Mouse (Mus musculus) ES-Bruce4 (cell line): Measurements from ENCODE around the gene Ccdc24. TPM values are rescaled to one million over a fixed set of nuclear protein-coding genes. Genes with fewer than 3 reads are reported as not detected.

Experiments
- H3K27ac ChIP-seq: 2 replicates; pipeline ENCODE4 v1.5.1; 2012; ENCODE audit warnings: low read length, inconsistent platforms; ENCODE audit not compliant: insufficient read depth
- H3K27me3 ChIP-seq: 2 replicates; pipeline ENCODE4 v1.6.1; 2012; ENCODE audit warnings: mild to moderate bottlenecking, low read length, inconsistent platforms; ENCODE audit not compliant: control insufficient read depth, poor library complexity, insufficient read depth, severe bottlenecking
- H3K36me3 ChIP-seq: 2 replicates; pipeline ENCODE4 v1.6.1; 2012; ENCODE audit warnings: inconsistent platforms, mild to moderate bottlenecking, low read length, moderate library complexity; ENCODE audit not compliant: control insufficient read depth, poor library complexity, insufficient read depth, severe bottlenecking
- H3K4me1 ChIP-seq: one replicate; pipeline ENCODE4 v1.8.1; 2011; ENCODE audit warnings: low read length; ENCODE audit not compliant: control insufficient read depth, insufficient read depth
- H3K4me3 ChIP-seq: 2 replicates; pipeline ENCODE4 v1.5.1; 2011; ENCODE audit warnings: low read depth, mild to moderate bottlenecking, low read length
- H3K9ac ChIP-seq: 2 replicates; pipeline ENCODE4 v1.6.1; 2012; ENCODE audit warnings: low read depth, mild to moderate bottlenecking, inconsistent platforms; ENCODE audit not compliant: poor library complexity, severe bottlenecking
- H3K9me3 ChIP-seq: replicated peaks from 2 replicates; pipeline ENCODE4 v1.6.1; 2012; ENCODE audit warnings: mild to moderate bottlenecking, low read length, inconsistent platforms; ENCODE audit not compliant: control insufficient read depth, poor library complexity, insufficient read depth, severe bottlenecking
- CTCF ChIP-seq: IDR thresholded peaks from one replicate; pipeline ENCODE4 v1.8.1; 2011; ENCODE audit warnings: low read depth, low read length
- EP300 ChIP-seq: IDR thresholded peaks from 2 replicates; pipeline ENCODE4 v1.6.1; 2011; ENCODE audit warnings: low read depth, low read length; ENCODE audit not compliant: insufficient read depth
- POLR2A ChIP-seq: IDR thresholded peaks from one replicate; pipeline ENCODE4 v1.8.1; 2011; ENCODE audit warnings: low read length; ENCODE audit not compliant: insufficient read depth
- polyA plus RNA-seq: library from polyadenylated mRNA; stranded (reverse); fragments of >200 nt; gene quantifications from 2 replicates; pipeline ENCODE4 v1.2.4, GENCODE M21; 2011; ENCODE audit warnings: low read depth; ENCODE audit not compliant: missing spikeins, insufficient read depth, insufficient read length

Ccdc24 gene
- polyA plus RNA-seq, 1 experiment = 3.8 TPM

DNA sequence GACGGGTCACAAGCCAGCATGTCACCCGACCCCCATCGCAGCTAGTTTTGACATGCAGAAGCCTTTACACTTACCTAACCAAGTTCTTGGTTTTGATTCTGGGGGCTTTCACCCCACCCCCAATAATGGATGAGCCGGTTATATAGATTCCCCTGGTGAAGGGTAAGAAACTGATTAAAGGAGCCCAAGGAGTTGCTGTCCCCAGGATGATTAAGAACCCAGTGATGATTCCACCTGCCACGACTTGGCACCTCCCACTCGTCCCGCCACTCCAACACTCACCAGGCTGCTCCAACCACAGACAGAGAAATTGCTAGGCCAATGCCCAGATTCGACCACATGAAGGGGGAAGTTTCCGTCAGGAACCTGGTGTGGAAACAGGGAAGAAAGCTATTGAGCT is 13.6 kb upstream of the Ccdc24 start:
- Histone ChIP-seq H3K27ac (no peak overlapping the region), H3K36me3 (peaks cover 23% of the 10 kb centered on the region), H3K4me3 (peak overlapping the region; percentile 74), H3K9ac (0 out of 2 replicates have a peak overlapping the region, but pooled peaks have one; percentile 77), H3K4me1 (peaks cover under 1% of the 10 kb centered on the region), H3K27me3 (no peaks in the 10 kb centered on the region), H3K9me3 (no peaks in the 10 kb centered on the region)
- TF ChIP-seq EP300 (no peak), CTCF (no peak), POLR2A (no peak)

DNA sequence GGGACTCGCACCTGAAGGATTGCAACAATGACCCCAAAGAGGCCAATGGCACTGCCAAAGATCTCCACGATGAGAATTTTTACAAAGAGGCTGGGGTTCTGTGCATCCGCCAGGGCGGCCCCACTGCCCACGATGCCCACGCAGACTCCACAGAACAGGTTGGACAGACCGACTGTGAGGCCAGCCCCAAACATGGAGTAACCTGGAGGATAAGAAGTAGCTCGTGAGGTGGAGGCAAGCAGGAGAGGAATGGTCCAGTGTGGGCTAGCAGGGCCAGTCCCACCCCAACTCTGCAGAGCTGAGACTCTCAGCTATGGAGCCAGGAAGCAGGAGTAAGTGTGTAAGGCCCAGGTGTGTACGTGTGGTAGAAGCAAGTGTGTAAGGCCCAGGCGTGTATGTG is 12.7 kb upstream of the Ccdc24 start:
- Histone ChIP-seq H3K27ac (no peak overlapping the region), H3K9ac (no peak overlapping the region), H3K27me3 (no peaks in the 10 kb centered on the region), H3K4me3 (no peak overlapping the region), H3K36me3 (peaks cover 20% of the 10 kb centered on the region), H3K4me1 (no peaks in the 10 kb centered on the region), H3K9me3 (no peaks in the 10 kb centered on the region)
- TF ChIP-seq CTCF (no peak), EP300 (no peak), POLR2A (no peak)

DNA sequence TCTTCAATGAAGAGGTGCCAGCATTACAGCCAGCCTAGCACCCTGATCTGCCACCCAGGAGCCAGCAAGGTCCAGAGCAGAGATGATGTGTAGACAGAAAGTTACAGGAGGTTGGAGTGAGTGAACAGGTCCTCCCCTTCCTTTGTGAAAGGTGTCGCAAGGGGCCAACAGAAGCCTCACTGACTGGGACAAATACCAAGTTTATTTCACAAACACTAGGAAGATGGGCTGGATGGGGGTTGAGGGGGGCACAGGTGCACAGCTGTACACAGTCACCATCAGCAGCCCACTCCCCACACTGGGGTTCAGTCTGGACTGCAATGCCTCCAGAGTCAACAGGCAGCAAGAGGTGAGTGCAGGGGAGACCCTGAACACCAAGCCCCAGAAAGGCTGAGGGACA is 11.8 kb upstream of the Ccdc24 start:
- no peak overlapping the region for H3K9ac ChIP-seq
- H3K4me3 ChIP-seq = no peak overlapping the region
- TF ChIP-seq EP300 (no peak), CTCF (no peak), POLR2A (no peak)
- H3K27ac ChIP-seq = no peak overlapping the region
- peaks cover 15% of the 10 kb centered on the region for H3K36me3 ChIP-seq
- H3K4me1 ChIP-seq = no peaks in the 10 kb centered on the region
- no peaks in the 10 kb centered on the region for H3K9me3 ChIP-seq
- no peaks in the 10 kb centered on the region for H3K27me3 ChIP-seq

DNA sequence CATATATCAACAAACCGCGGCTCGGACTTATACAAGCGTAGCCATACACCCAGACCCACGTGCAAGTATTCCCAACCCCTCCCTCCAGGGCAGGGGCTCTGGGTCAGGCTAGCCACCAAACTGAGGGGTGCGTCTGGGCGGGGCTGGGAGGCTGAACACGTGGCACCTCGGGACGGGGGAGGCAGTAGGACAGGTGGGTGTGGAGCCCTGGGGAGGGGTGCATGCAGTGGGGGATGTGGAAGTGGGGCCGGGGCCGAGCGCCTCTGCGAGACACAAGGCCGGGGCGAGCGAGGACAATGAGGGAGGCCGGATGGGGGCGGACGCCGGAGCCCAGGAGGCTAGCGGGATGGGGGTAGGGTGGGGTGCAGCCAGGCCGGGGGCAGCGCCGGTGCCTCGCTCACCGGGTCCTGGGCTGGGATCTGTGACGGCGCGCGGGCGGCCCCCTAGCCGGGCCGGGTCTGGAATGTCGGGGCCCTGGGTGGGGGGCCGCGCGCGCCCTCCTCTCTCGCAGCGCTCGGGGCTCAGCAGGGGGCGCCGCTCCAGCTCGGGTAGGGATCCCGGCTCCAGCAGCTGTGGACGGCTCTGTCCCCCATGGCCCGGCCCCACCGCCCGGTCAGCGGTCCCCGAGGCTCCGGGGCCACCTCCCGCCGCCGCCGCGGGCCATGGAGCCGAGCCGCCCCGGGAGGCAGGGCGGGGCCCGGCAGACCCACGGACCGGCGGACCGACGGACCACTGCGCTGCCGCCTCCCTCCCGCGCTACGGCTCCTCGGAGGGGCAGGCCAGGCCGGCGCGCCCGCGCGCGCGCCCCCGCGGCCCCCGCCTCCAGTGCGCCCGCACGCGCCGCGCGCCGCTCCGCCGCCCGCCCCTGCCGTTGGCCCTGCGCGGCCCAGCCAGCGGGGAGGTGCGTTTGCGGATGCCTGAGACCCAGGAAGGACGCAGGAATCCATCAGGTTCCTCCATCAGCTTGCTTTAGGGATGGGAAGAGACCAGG is 10.6 kb upstream of the Ccdc24 start, which contains the start of gene B4galt2:
B4galt2 (minus strand) TSS at position 787 of the 991 bp plus-strand sequence.
- peaks cover 15% of the 10 kb centered on the region for H3K36me3 ChIP-seq
- H3K27me3 ChIP-seq = no peaks in the 10 kb centered on the region
- H3K4me3 ChIP-seq = peak within 1 kb of the TSS; percentile 60
- TF ChIP-seq EP300 (no peak), POLR2A (no peak), CTCF (no peak)
- H3K9ac ChIP-seq = peak within 1 kb of the TSS; percentile 84
- no peaks in the 10 kb centered on the region for H3K4me1 ChIP-seq
- no peaks in the 10 kb centered on the region for H3K9me3 ChIP-seq
- no peak within 1 kb of the TSS for H3K27ac ChIP-seq

DNA sequence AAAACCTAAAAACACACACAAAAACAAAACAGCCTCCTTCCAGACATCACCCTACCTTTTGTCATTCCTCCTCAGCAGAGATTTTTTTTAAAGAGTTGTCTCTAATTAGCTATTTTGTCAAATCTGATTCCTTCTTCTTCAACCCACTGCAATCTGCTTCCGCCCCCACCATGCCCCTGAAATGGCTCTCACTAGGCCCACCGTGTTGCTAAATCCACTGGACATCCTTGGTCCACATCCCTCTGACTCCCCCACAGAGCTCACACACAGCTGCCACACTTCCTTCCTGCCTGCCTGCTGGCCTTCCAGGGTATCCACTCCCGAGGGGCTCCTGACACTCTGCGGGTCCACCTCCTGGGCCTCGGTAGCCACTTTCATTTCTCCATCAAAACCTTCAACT is 6.3 kb upstream of the Ccdc24 start:
- H3K9me3 ChIP-seq = no peaks in the 10 kb centered on the region
- H3K4me1 ChIP-seq = no peaks in the 10 kb centered on the region
- TF ChIP-seq CTCF (no peak), EP300 (no peak)
- H3K27ac ChIP-seq = no peak overlapping the region
- H3K4me3 ChIP-seq = no peak overlapping the region
- no peak overlapping the region for H3K9ac ChIP-seq
- no peaks in the 10 kb centered on the region for H3K27me3 ChIP-seq
- no peaks in the 10 kb centered on the region for H3K36me3 ChIP-seq

DNA sequence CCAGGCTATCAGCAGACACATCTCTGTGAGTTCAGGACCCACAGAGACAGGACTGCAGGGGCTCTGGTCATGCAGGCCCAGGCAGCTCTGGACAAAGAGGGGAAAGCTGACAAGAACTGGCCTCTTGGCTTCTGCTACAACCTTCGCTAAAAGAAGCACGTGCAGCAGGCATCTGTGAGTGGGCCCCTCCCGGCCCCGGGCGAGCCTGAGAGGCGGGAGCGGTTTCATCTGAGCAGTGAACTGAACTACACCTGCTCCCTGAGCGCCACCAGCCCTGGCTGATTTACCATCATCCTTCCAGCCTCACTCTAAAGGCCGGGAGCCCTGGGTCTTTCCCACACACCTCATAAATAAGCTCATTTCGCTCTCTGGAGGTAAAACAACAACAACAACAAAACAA is 5.9 kb upstream of the Ccdc24 start:
- no peak overlapping the region for H3K27ac ChIP-seq
- H3K36me3 ChIP-seq = no peaks in the 10 kb centered on the region
- H3K4me3 ChIP-seq = no peak overlapping the region
- H3K9me3 ChIP-seq = no peaks in the 10 kb centered on the region
- H3K9ac ChIP-seq = no peak overlapping the region
- no peaks in the 10 kb centered on the region for H3K4me1 ChIP-seq
- TF ChIP-seq EP300 = no peak
- TF ChIP-seq CTCF = no peak
- TF ChIP-seq POLR2A = no peak
- no peaks in the 10 kb centered on the region for H3K27me3 ChIP-seq
